Mouse (Mus musculus): ENCODE measurements at regions not wholly inside any gene's neighbourhood (a gene's known extent, or its start where the extent isn't known, plus 50 kb on each side); places are given as distances from the start of the nearest gene placed in this dataset.
"Not testable (repeated sequence)": the region's sequence is repeated elsewhere in the genome, so short reads cannot be mapped to it uniquely, and the experiment has no call there.

- H3K9ac ChIP-seq (ENCODE audit: low read length): no peak overlapping the region
- H3K27me3 ChIP-seq (ENCODE audit: control insufficient read depth, insufficient read depth, low read length): no peaks in the 10 kb centered on the region
- no peak overlapping the region for H3K4me2 ChIP-seq
- no peaks in the 10 kb centered on the region for H3K9me3 ChIP-seq (ENCODE audit: control insufficient read depth, low read length)
- H3K27ac ChIP-seq (ENCODE audit: low read depth, low read length): no peak overlapping the region
- H3K4me1 ChIP-seq (ENCODE audit: control insufficient read depth, insufficient read depth, low read length): no peaks in the 10 kb centered on the region
- no peaks in the 10 kb centered on the region for H3K36me3 ChIP-seq (ENCODE audit: control insufficient read depth, insufficient read depth, low read length)
- ATAC-seq (ENCODE audit: low FRiP score) (no peak), DNase-seq (ENCODE audit: low spot score, missing footprints) (peak; percentile 73)
- 91% methylated on average over 4 of the region's 4 CpGs for WGBS
- H3K4me3 ChIP-seq (ENCODE audit: low read depth, low read length): no peak overlapping the region
Measured at GRCm38 (mm10) chr7:70256806-70257205, 109.7 kb downstream of the Nr2f2 start.

GRCm38 (mm10) chr7:70255072-70255471, 111.5 kb downstream of the Nr2f2 start:
- Histone ChIP-seq H3K9ac (ENCODE audit: low read length) (no peak overlapping the region), H3K36me3 (ENCODE audit: control insufficient read depth, insufficient read depth, low read length) (no peaks in the 10 kb centered on the region), H3K9me3 (ENCODE audit: control insufficient read depth, low read length) (no peaks in the 10 kb centered on the region), H3K4me3 (ENCODE audit: low read depth, low read length) (no peak overlapping the region), H3K4me2 (no peak overlapping the region), H3K4me1 (ENCODE audit: control insufficient read depth, insufficient read depth, low read length) (no peaks in the 10 kb centered on the region), H3K27ac (ENCODE audit: low read depth, low read length) (no peak overlapping the region), H3K27me3 (ENCODE audit: control insufficient read depth, insufficient read depth, low read length) (no peaks in the 10 kb centered on the region)
- WGBS: 84% methylated on average over 3 of the region's 3 CpGs
- ATAC-seq (ENCODE audit: low FRiP score) (no peak), DNase-seq (ENCODE audit: low spot score, missing footprints) (no peak)

DNA sequence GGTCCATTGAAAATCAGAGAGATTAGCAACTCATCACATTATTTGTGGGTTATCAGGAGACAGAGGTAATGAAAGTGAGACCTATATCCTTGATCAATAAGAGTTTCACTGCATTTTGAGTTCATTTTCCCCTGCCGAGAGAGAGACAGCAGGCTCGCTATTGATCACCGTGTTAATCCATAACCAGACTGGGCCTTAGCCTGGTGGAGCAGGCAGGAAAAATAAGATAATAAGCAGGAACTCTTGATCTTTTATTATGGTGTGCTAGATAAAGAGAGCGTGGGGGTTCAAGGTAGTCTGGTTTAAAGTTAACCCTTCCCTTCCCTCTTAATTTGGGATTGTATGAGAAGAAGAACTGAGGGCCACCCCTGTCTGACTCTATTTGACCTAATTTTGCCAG, 113.3 kb downstream of the Nr2f2 start:
- DNase-seq (ENCODE audit: low spot score, missing footprints) (no peak), ATAC-seq (ENCODE audit: low FRiP score) (no peak)
- WGBS: 71% methylated on average over 4 of the region's 4 CpGs
- no peaks in the 10 kb centered on the region for H3K4me1 ChIP-seq (ENCODE audit: control insufficient read depth, insufficient read depth, low read length)
- no peak overlapping the region for H3K4me2 ChIP-seq
- no peak overlapping the region for H3K27ac ChIP-seq (ENCODE audit: low read depth, low read length)
- no peaks in the 10 kb centered on the region for H3K27me3 ChIP-seq (ENCODE audit: control insufficient read depth, insufficient read depth, low read length)
- H3K36me3 ChIP-seq (ENCODE audit: control insufficient read depth, insufficient read depth, low read length): no peaks in the 10 kb centered on the region
- H3K9ac ChIP-seq (ENCODE audit: low read length): no peak overlapping the region
- H3K9me3 ChIP-seq (ENCODE audit: control insufficient read depth, low read length): no peaks in the 10 kb centered on the region
- no peak overlapping the region for H3K4me3 ChIP-seq (ENCODE audit: low read depth, low read length)

- not testable (repeated sequence) for H3K27ac ChIP-seq (ENCODE audit: low read depth, low read length); H3K4me1 ChIP-seq (ENCODE audit: control insufficient read depth, insufficient read depth, low read length); DNase-seq (ENCODE audit: low spot score, missing footprints); H3K4me2 ChIP-seq; H3K9me3 ChIP-seq (ENCODE audit: control insufficient read depth, low read length); H3K36me3 ChIP-seq (ENCODE audit: control insufficient read depth, insufficient read depth, low read length); H3K9ac ChIP-seq (ENCODE audit: low read length); H3K4me3 ChIP-seq (ENCODE audit: low read depth, low read length); ATAC-seq (ENCODE audit: low FRiP score); H3K27me3 ChIP-seq (ENCODE audit: control insufficient read depth, insufficient read depth, low read length)
- 88% methylated on average over 9 of the region's 9 CpGs for WGBS
Measured at GRCm38 (mm10) chr7:70239059-70239458, 127.5 kb downstream of the Nr2f2 start.

- H3K4me3 ChIP-seq (ENCODE audit: low read depth, low read length): no peak overlapping the region
- H3K4me1 ChIP-seq (ENCODE audit: control insufficient read depth, insufficient read depth, low read length): no peaks in the 10 kb centered on the region; the same call in 1 of the 2 replicates
- ATAC-seq (ENCODE audit: low FRiP score): no peak
- no peaks in the 10 kb centered on the region for H3K36me3 ChIP-seq (ENCODE audit: control insufficient read depth, insufficient read depth, low read length)
- H3K9me3 ChIP-seq (ENCODE audit: control insufficient read depth, low read length): no peaks in the 10 kb centered on the region
- 95% methylated on average over 6 of the region's 6 CpGs for WGBS
- no peak overlapping the region for H3K9ac ChIP-seq (ENCODE audit: low read length)
- no peak overlapping the region for H3K4me2 ChIP-seq
- H3K27me3 ChIP-seq (ENCODE audit: control insufficient read depth, insufficient read depth, low read length): no peaks in the 10 kb centered on the region
- no peak for DNase-seq (ENCODE audit: low spot score, missing footprints)
- H3K27ac ChIP-seq (ENCODE audit: low read depth, low read length): no peak overlapping the region
Measured at GRCm38 (mm10) chr7:70219310-70219709, 147.2 kb downstream of the Nr2f2 start.

DNA sequence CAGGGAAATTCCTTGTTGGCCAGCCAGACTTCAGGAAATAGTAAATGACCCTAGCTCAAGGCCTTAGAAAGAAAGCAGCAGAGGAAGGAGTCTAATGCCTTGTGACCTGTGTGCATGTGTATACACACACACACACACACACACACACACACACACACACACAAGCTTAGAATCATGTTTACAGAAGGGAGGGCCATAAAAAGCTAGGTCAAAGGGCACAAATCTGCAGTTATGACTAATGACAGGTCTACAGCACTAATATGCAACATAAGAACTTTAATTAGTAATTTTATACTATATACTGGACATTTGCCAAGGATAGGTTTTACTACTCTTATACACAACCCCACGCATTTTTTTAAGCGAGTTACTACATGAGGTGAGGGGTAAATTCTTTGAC, 149.4 kb downstream of the Nr2f2 start:
- Histone ChIP-seq H3K4me2 (no peak overlapping the region), H3K36me3 (ENCODE audit: control insufficient read depth, insufficient read depth, low read length) (no peaks in the 10 kb centered on the region), H3K9me3 (ENCODE audit: control insufficient read depth, low read length) (no peaks in the 10 kb centered on the region), H3K4me3 (ENCODE audit: low read depth, low read length) (no peak overlapping the region), H3K27me3 (ENCODE audit: control insufficient read depth, insufficient read depth, low read length) (no peaks in the 10 kb centered on the region), H3K4me1 (ENCODE audit: control insufficient read depth, insufficient read depth, low read length) (no peaks in the 10 kb centered on the region), H3K27ac (ENCODE audit: low read depth, low read length) (no peak overlapping the region), H3K9ac (ENCODE audit: low read length) (no peak overlapping the region)
- WGBS: 89% methylated on average over 2 of the region's 2 CpGs
- ATAC-seq (ENCODE audit: low FRiP score) (no peak), DNase-seq (ENCODE audit: low spot score, missing footprints) (no peak)

DNA sequence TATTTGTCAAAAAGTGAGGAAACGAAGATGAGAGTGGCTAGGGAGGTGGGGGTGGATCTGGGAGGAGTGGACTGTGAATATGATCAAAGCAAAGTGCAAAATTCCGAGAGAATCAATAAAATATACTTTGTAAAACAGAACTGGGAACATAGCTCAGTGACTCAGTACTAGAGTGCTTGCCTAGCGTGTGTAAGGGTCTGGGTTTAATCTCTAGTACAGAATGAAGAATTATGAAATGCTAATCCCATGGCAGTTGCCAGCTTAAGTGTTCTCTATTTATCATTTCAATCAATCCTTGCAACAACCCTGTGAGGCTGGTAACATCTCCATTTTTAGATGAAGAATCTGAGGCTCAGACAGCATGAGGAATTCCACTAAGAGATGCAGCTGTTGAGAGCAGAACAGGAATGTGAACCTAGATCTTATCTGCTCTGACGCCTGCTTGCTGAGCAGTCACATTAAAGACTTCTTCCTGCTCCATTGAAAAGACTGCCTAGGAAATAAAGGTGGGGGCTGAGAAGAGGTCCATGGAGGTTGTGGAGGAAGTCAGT, 152.5 kb downstream of the Nr2f2 start:
- no peak overlapping the region for H3K4me2 ChIP-seq
- no peak overlapping the region for H3K4me3 ChIP-seq (ENCODE audit: low read depth, low read length)
- H3K9me3 ChIP-seq (ENCODE audit: control insufficient read depth, low read length): no peaks in the 10 kb centered on the region
- DNase-seq (ENCODE audit: low spot score, missing footprints) (no peak), ATAC-seq (ENCODE audit: low FRiP score) (no peak)
- no peaks in the 10 kb centered on the region for H3K27me3 ChIP-seq (ENCODE audit: control insufficient read depth, insufficient read depth, low read length)
- H3K4me1 ChIP-seq (ENCODE audit: control insufficient read depth, insufficient read depth, low read length): no peaks in the 10 kb centered on the region
- H3K9ac ChIP-seq (ENCODE audit: low read length): no peak overlapping the region
- no peak overlapping the region for H3K27ac ChIP-seq (ENCODE audit: low read depth, low read length)
- H3K36me3 ChIP-seq (ENCODE audit: control insufficient read depth, insufficient read depth, low read length): no peaks in the 10 kb centered on the region
- WGBS: 70% methylated on average over 4 of the region's 4 CpGs

DNA sequence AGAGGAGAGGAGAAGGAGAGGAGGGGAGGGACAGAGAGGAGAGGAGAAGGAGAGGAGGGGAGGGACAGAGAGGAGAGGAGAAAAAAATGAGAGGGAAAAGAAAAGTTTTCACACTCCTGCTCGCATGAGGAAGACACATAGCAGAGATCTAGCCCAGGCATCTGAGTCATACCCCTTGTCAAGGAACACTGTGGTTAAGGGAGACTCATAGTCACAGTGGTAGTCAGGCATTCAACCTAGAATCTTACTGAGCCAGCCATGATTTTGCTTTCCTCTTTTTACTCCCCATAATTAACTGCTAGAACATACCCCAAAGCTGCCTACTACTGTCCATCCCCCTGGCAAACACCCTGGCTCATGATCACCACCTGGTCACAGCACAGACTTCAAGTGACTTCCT, 160.6 kb downstream of the Nr2f2 start:
- no peak for ATAC-seq (ENCODE audit: low FRiP score)
- no peak overlapping the region for H3K27ac ChIP-seq (ENCODE audit: low read depth, low read length)
- no peaks in the 10 kb centered on the region for H3K36me3 ChIP-seq (ENCODE audit: control insufficient read depth, insufficient read depth, low read length)
- WGBS: 100% methylated on average over 1 of the region's 1 CpGs
- H3K4me3 ChIP-seq (ENCODE audit: low read depth, low read length): no peak overlapping the region
- no peaks in the 10 kb centered on the region for H3K9me3 ChIP-seq (ENCODE audit: control insufficient read depth, low read length)
- no peak overlapping the region for H3K4me2 ChIP-seq
- no peaks in the 10 kb centered on the region for H3K27me3 ChIP-seq (ENCODE audit: control insufficient read depth, insufficient read depth, low read length)
- no peak overlapping the region for H3K9ac ChIP-seq (ENCODE audit: low read length)
- no peaks in the 10 kb centered on the region for H3K4me1 ChIP-seq (ENCODE audit: control insufficient read depth, insufficient read depth, low read length)
- no peak for DNase-seq (ENCODE audit: low spot score, missing footprints)

- Histone ChIP-seq H3K4me1 (ENCODE audit: control insufficient read depth, insufficient read depth, low read length) (no peaks in the 10 kb centered on the region), H3K36me3 (ENCODE audit: control insufficient read depth, insufficient read depth, low read length) (no peaks in the 10 kb centered on the region), H3K4me3 (ENCODE audit: low read depth, low read length) (no peak overlapping the region), H3K9me3 (ENCODE audit: control insufficient read depth, low read length) (no peaks in the 10 kb centered on the region), H3K4me2 (no peak overlapping the region), H3K9ac (ENCODE audit: low read length) (no peak overlapping the region), H3K27me3 (ENCODE audit: control insufficient read depth, insufficient read depth, low read length) (no peaks in the 10 kb centered on the region), H3K27ac (ENCODE audit: low read depth, low read length) (no peak overlapping the region)
- WGBS: 93% methylated on average over 4 of the region's 4 CpGs
- DNase-seq (ENCODE audit: low spot score, missing footprints): peak; percentile 60
- no peak for ATAC-seq (ENCODE audit: low FRiP score)
Measured at GRCm38 (mm10) chr7:70200188-70200587, 166.3 kb downstream of the Nr2f2 start.

DNA sequence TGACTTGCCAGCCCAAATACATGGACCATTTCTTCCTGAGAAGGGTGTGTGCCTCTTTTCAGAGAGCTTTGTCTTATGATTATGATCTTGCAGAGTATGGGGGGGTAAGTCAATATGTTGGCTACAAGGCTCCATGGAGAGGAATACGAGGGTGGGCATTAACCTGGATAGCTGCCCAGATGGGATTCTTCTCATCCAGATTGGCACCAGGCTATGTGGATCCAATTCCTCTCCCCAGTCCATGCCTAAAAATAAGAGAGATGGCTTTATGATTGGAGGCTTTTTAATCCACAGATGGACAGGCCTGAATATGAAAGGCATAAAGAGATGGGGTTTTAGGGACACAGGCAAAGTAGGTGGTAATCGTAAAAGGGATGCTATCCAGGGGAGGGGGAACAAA, 187.6 kb downstream of the Nr2f2 start:
- 85% methylated on average over 2 of the region's 2 CpGs for WGBS
- H3K9ac ChIP-seq (ENCODE audit: low read length): no peak overlapping the region
- H3K4me1 ChIP-seq (ENCODE audit: control insufficient read depth, insufficient read depth, low read length): no peaks in the 10 kb centered on the region
- no peak overlapping the region for H3K4me2 ChIP-seq
- H3K9me3 ChIP-seq (ENCODE audit: control insufficient read depth, low read length): no peaks in the 10 kb centered on the region
- ATAC-seq (ENCODE audit: low FRiP score) (no peak), DNase-seq (ENCODE audit: low spot score, missing footprints) (peak; percentile 76)
- no peak overlapping the region for H3K27ac ChIP-seq (ENCODE audit: low read depth, low read length)
- H3K27me3 ChIP-seq (ENCODE audit: control insufficient read depth, insufficient read depth, low read length): peaks cover 30% of the 10 kb centered on the region
- H3K4me3 ChIP-seq (ENCODE audit: low read depth, low read length): no peak overlapping the region
- no peaks in the 10 kb centered on the region for H3K36me3 ChIP-seq (ENCODE audit: control insufficient read depth, insufficient read depth, low read length)
